Mouse (Mus musculus) CD4-positive naive resting alpha-beta T cell, adult 57 days (primary cell): ENCODE data around the gene Csnk1e. TPM values are rescaled to one million over a fixed set of nuclear protein-coding genes. Genes with fewer than 3 reads are reported as not detected.

ENCODE experiments used
- total RNA-seq: library from RNA; stranded (reverse); gene quantifications from one replicate; pipeline ENCODE4 v1.2.4, GENCODE M21; 2023

The Csnk1e gene
- 73.7 TPM for total RNA-seq

DNA sequence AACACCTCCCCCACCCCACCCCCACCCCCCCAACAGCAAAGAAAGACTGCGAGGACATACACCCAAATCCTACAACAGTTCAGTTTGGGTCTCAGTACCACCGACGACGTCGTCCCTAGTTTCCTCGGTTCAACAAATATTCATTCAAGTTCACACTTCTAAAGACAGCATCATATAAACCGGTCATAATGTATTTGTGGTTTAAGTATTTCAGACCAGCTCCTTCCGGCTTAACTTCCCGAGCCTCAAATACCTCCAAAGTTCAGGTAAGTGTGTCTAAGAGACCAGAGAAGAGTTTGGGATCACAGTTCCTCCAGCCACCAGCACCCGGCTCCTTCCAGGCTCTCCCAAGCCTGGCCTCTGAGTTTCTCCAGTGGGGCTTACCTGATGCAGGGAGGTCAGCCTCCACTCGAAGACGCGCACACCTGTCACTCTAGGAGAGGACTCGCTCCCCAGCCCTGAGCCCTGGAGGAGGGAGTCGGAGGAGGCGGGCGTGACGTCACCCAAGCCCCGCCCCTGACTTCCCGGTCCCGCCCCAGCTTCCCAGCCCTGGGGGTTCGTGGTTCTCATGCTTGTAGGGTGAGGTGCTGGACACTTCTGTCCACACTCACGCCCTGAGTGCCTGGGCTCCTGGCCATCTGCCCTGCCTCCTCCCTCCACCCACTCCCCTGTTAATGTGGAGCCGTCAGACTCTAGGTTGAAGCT lies at the start of gene Csnk1e:
TSS of gene Csnk1e (minus strand) at position 461 of the 705 bp plus-strand sequence.

DNA sequence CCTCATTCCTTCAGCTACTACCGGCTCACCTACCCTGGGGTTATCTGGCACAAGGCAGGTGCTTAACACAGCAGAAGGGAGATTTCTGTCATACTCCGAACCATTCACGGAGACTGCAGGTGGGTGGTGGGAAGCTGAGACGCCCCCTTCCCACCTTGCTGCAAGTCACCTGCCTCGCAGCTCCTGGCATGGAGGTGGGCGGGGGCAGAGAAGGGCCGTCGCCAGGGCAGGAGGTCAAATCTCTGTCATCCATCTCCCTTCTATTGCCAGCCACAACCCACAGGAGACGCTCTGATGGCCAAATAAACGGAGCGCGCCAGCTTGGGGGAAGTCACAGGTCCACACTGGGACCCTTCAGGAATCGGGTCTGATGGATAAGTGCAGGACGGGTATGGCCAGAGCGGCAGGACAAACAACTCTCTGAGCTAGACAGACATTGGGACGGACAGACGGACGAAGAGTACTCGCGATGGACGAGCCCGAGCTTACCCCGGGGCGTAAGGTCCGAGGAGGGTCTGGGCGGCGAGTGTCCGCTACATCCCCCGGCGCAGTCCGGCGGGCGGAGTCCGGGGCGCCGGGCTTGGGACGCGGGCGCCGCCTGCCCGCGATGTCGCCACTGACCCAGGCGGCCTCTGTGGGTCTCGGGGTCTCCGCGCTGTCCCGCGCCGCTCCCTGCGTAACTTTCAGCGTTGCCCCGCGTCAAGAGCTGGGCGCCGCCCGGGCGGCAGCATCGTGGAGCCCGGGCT lies 49.5 kb upstream of the Csnk1e start, which contains the start of gene Kcnj4:
TSS of gene Kcnj4 (minus strand) at position 535 of the 746 bp plus-strand sequence.

DNA sequence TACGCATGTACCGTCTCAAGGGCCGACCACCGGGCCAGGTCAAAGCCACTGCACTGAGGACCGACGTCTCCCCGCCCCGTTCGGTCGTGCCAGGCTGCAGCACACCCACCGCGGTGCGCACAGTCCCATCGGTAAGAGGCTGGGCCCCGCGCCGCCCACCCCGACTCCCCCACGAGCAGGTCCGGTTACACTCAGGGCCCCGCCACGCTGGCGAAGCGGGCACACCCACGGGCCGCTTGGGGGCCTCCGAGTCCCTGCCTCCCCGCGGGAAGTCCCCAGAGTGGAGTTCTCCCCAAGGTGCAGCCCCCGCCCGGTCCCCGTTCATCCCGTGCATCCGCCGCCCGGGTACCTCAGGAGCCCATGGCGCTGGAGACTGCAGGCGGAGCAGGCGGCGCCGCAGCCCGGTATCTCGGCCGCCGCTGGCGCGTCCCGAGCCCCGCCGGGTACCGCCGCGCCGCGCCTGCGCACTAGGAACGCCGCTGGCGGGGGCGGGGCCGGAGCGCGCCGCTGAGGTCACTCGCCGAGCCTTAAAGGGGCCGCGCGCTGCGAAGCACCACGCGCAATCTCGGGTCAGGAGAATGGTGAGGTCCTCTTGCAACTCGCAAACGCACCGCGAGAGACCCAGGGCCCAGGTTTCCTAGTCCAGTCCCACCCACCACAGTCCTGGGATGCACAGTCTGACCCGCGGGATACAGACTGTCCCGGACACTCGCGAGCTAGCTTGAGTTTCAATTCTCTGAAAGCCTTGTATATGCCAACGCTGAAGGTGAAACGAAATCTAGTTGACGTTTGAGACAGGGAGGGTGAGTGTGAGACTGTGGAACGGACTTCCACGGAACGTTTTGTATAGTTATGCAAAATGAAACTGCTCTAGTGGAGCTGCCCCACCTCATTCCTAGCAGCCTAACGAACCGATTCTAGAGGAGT lies 52.3 kb downstream of the Csnk1e start, which contains the start of gene Tmem184b:
TSS of gene Tmem184b (minus strand) at position 734 of the 927 bp plus-strand sequence.

Other genes starting within 250 kb of the Csnk1e start
- 24.8 TPM for gene Pick1, start 226.4 kb downstream of the Csnk1e start, total RNA-seq
- gene Gm49486, start 226.2 kb downstream of the Csnk1e start, total RNA-seq, result 0.92 TPM
- gene Slc16a8, start 200.8 kb downstream of the Csnk1e start, total RNA-seq, result not detected
- 0.65 TPM for gene Baiap2l2, start 170.0 kb downstream of the Csnk1e start, total RNA-seq
- gene Pla2g6, start 127.2 kb downstream of the Csnk1e start, total RNA-seq, result 11.3 TPM
- 211 TPM for gene Maff, start 108.9 kb downstream of the Csnk1e start, total RNA-seq
- 41.9 TPM for gene Tmem184b, start 52.0 kb downstream of the Csnk1e start, total RNA-seq
- not detected for gene Kcnj4, start 49.7 kb upstream of the Csnk1e start, total RNA-seq
- gene Kdelr3, start 60.8 kb upstream of the Csnk1e start, total RNA-seq, result not detected
- gene Ddx17, start 91.2 kb upstream of the Csnk1e start, total RNA-seq, result 302 TPM
- gene Dmc1, start 149.5 kb upstream of the Csnk1e start, total RNA-seq, result not detected
- gene Fam227a, start 203.4 kb upstream of the Csnk1e start, total RNA-seq, result 0.47 TPM
- 6.7 TPM for gene Cby1, start 203.6 kb upstream of the Csnk1e start, total RNA-seq
- 99.1 TPM for gene Tomm22, start 215.3 kb upstream of the Csnk1e start, total RNA-seq
- 24.4 TPM for gene Josd1, start 232.4 kb upstream of the Csnk1e start, total RNA-seq
- 126 TPM for gene Gtpbp1, start 235.3 kb upstream of the Csnk1e start, total RNA-seq